Mouse (Mus musculus) lung, postnatal 14 days (tissue): ENCODE data around the gene Serpinc1.
"Not testable (repeated sequence)": the region's sequence is repeated elsewhere in the genome, so short reads cannot be mapped to it uniquely, and the experiment has no call there.

Source experiments
- DNase-seq: peaks from one replicate; pipeline ENCODE4 v3.0.0; 2021

Gene Serpinc1

DNA sequence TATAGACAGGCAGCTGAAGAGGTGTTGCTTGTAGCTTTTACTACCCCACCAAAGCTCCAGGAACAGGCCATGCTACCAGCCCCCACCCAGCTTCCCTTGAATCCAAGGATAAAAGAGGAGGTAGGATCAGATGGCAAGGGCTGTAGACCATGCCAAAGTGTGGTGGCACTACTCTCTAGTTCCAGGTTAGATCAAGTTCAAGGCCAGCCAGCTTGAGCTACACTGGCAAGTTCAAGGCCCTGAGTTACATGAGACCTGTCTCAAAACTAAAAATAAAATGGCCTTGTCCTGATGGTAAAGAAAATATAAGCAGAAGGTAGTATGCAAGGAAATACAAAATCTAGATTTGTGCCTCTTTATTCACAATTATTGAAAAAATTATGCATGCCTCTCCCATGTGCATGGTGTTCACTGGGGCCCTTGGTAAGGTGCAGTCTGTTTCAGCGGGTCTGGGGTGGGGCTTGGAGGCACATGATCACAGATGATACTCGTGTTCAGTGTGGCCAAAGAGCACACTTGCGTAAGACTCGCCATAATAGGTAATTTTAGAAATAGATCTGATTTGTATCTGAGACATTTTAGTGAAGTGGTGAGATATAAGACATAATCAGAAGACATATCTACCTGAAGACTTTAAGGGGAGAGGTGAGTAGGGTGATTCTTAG is at the start of gene Serpinc1:
Serpinc1 (plus strand) TSS at position 515 of the 665 bp plus-strand sequence.
- no peak for DNase-seq

DNA sequence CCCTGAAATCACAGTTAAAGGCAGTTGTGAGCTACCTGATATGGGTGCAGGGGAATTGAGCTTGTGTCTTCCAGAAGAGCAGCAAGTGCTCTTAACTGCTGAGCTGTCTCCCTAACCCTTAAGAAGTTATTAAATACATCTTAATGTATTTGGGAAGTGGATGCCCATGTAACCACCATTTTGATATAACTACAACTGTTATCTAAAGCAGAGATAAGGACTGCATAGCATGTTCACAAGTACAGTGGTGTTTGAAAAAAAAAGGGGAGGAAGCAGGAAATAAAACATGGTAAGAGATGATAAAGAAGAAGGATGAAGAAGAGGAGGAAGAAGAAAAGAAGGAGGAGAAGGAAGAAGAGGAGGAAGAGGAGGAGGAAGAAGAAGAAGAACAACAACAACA is 47.1 kb upstream of the Serpinc1 start:
- no peak for DNase-seq

DNA sequence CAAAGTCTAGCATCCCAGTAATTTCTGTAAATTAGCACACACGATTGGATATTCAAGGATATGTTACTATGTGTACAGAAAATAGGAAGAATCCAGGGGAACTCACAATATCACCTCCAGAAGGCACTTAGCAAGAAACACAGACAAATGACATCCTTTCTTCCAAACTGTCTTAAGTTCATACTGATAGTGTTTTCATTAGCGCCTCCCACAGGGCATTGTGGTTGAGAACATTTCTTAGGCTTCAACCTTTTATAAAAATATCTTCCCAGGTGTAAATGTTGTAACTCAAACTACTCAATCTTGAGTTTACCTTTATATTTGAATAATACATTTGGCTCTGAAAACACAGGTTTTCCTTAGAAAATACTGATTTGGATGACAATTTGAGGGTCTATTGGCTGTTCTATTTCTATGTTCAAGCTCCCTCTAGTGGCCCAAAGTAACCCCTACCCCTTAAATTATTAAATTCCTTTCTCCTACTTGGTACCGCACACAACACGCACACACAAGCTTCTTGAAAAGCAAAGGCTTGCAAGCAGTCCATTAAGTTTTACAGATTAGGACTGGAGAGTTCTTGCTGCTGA is 44.4 kb upstream of the Serpinc1 start:
- peak; percentile 28 for DNase-seq

DNA sequence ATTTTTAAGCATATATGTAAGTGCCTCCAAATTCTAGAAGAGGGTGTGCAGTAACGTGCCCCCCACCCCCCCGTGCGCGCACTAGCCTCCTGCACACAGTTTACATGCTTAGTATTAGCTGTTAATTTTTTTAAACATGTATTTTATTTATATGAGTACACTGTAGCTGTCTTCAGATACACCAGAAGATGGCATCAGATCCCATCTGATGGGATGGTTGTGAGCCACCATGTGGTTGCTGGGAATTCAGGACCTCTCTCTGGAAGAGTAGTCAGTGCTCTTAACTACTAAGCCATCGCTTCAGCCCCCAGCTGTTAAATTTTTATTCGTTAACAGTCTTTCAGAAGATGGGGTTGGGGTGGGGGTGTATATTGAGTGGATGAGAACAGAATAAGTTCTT is 42.8 kb upstream of the Serpinc1 start:
- no peak for DNase-seq

DNA sequence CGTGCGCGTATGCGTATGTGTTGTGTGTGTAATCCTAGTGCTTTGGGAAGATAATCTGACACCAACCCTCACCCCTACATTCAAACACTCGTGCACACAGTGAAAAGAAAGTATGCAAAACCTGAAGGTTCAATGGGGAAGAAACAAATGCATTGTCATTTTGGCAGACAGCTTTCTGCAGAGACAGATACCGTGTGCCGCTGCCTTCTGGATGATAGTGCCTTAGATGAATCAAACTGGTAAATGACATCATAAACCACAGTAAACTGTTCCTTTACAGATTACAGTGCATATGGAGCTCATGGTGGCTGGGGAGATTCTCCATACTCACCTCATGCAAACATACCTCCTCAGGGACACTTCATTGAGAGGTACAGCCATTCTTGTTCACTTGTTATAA is 15.2 kb upstream of the Serpinc1 start:
- DNase-seq, result no peak

DNA sequence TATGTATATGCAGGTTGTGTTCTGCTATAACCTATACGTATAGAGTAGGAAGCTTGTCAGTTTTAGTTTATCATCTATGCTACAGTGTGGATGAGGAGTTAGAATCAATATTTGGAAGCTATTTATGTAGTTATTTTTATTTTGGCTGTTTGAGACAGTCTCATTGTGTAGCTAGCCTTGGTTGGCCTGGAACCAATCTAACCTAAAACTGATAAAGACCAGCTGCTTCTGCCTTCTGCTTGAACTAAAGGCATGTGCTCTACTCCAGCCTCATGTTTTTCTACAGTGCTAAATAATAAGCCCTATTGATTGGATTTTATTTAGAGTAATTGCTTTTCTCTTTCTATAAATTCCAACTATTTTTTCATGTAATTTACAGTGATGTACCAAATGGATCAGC is 11.1 kb upstream of the Serpinc1 start:
- DNase-seq, result no peak

DNA sequence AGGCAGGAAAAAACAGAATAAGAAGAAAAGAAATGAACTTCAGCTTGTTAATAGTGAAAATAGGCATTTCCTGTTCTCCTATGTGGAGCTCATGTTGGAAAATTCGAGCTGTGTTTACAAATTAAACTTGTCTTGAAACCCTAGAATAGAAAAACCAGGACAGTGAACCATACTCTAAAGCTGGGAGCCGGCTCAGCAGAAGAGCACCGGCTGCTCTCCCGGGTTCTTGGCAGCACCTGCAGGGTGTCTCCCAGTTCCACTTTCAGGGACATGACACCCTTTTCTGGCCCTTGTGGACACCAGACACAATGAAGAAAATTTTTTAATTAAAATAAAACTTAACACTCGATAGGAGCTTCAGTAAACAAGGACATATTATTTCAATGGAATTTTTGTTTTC is 9.7 kb upstream of the Serpinc1 start:
- DNase-seq, result no peak

DNA sequence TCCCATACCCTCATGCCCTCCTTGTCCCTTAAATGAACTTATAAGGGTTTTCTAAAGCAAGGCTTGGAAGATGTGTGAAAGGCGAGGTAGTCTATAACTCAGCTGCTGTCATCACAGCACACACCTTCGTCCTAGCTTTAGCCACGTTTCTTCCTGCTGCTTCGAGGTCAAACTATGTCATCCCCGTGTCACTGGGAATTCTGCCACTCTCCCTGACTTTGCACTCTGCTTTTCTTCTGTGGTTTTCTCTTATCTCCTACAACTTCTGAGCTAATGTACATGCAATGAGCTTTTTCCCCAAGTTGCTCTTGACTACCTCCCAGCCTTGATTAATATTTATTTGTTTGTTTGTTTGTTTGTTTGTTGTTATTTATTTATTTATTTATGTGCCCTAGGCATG is 1.6 kb downstream of the Serpinc1 start:
- DNase-seq, result no peak

DNA sequence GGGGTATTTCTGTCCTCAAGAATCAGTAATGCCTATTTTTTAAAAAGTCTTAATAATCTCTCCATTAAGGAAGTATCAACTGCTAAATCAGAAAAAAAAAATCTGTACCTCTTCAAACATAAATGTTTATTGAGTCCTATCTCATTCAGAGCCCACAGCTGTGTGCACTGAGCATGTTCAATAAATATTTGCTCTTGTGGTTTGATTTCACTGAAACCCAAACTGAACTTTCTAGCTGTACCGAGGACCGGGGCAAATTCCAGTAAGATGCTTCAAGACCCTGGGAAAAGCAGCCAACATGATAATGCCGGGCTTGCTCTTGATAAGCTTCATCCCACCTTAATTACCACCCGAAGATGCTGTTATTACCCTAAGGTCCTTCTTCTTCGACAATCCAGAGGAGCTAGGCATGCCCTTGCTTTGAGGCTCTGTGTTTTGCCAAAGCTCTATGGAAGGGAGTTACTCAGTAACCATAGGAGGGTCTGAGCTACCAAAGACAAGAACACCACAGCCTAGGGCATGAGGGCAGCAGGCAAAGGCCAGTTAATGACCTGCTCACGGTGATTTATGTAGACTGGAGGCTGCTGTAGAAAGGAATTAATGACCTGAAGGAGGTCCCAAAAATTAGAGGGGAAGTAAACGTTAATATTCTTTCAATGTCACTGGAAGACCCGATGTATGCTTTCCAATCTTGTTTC is 2.3 kb downstream of the Serpinc1 start:
- DNase-seq, result no peak

DNA sequence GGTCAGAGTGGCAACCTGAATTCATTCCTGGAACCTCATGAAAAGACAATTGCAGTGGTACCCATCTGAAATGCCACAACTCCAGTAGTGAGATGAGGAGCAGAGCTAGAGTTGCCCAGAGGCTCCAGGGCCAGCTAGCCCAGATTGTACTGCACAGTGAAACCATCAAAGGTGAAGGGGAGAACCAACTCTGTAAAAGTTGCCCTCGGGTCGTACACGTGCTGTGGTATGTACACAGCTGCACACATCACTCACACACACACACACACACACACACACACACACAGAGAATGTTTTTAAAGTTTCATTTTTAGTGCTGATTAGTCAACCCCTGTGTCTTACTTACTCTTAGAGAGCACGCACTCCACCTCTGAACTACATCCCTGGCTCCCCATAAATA is 3.0 kb downstream of the Serpinc1 start:
- DNase-seq, result no peak

DNA sequence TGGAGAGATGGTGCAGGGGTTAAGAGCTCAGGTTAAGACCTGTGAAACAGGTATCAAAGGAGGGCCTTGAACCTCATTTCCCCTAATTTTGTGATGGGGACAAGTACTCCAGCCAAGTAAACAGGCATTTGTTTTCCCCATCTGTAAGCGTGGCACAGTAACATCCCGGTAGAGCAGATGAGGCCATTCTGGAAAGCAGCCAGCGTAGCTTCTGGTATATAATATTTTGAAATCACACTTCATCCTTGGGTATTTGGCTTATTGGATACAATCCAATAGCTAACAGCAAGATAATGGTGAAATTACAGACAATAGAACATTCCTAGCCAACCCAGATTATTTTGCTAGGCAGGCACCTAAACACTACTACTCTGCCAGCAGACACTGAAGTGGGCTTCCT is 4.5 kb downstream of the Serpinc1 start:
- DNase-seq, result no peak

DNA sequence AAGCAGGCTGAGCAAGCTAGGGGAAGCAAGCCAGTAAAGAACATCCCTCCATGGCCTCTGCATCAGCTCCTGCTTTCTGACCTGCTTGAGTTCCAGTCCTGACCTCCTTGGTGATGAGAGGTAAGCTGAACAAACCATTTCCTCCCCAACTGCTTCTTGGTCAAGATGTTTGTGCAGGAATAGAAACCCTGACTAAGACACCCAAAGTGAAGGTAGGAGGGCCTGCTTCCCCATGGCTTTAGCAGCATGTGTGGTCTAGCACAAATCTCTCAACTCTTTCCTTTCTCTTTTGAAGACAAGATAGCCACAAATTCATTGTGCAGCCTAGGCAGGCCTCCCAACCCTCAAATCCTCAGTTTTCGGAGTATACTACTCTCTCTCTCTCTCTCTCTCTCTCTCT is 6.3 kb downstream of the Serpinc1 start:
- not testable (repeated sequence) for DNase-seq

DNA sequence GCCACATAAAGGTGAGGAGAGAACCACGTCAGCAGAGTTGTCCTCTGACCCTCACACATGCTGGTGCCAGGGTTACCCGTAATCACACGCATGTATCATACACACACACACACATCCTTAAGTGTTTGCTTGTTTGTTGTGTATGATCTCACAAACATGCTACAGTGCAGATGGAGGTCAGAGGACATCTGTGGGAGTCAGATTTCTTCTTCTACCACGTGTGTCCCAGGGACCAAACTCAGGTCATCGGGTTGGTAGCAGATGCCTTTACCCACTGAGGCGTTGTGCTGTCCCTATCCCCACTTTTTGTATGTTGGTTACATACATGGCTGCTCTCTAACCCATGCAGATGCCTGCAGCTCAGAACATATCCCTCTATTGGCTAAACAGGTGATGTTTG is 7.1 kb downstream of the Serpinc1 start:
- no peak for DNase-seq

DNA sequence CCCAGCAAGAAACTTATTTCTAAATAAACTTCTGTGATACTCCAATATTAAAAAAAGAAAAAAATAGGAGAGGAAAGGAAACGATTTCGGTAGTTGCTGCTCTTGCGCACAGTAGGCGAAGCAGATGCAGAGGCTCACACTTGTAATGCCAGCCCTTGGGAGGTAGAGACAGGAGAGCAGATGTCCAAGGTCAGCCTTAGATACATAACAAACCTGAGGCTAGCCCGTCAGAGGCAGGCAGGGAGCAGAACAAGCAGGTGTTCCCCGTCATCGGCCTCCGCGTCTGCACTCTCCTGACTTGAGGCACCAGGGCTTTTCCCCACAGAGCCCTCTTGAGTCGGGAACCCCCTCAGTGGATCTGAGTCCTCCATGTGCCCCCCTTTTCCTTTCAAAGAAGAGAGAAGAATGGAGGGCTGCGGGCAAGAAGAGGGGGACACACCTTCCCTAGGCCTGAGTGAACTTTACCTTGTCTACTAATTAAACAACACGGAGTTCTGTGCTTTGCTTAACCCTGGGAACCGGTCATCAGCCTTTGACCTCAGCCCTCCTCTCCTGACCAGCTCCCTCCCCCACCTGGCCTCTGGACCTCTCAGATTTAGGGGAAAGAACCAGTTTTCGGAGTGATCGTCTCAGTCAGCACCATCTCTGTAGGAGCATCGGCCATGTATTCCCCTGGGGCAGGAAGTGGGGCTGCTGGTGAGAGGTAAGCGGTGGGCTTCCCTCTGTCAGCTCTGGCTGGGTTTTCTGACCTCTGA is 8.7 kb downstream of the Serpinc1 start:
- no peak for DNase-seq

DNA sequence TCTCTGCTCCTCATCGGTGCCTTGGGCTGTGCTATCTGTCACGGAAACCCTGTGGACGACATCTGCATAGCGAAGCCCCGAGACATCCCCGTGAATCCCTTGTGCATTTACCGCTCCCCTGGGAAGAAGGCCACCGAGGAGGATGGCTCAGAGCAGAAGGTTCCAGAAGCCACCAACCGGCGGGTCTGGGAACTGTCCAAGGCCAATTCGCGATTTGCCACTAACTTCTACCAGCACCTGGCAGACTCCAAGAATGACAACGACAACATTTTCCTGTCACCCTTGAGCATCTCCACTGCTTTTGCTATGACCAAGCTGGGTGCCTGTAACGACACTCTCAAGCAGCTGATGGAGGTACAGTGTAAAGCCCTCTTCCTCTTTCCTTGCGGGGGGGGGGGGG is 11.0 kb downstream of the Serpinc1 start:
- DNase-seq, result no peak

DNA sequence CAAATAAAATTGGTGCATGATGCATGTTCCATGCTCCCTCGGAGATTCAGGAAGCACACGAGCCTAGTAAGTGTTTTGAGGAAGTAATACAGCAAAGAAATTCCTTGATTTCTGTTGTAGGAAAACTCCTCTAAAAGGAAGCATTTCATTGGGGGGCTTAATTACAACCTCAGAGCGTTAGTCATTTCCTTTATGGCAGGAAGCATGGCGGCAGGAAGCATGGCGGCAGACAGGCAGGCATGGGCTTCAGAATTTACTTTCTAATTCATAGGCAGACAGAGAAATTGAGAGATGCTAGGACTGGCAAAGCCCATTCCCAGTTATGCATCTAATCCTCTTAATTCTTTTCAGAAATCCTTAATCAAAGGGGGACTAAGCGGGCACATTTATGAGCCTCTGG is 15.5 kb downstream of the Serpinc1 start:
- DNase-seq, result no peak

DNA sequence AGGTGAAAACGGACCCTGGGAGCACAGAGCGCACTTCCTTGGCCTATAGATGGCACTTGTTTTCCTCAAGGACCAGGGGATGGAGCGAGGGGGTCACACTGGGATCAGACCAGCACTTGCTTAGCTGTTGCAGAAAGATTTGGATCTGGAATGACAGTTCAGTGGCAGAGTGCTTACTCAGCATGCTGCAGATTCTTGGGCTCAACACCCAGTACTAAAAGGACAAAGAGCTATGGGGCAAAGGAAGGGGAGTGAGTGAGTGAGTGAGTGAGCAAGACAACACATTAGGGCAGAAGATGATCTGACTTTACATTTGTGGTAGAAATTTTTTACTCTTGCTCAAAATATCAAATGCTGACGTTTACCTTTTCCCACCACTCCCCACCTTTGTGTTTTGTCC is 26.6 kb downstream of the Serpinc1 start:
- no peak for DNase-seq

DNA sequence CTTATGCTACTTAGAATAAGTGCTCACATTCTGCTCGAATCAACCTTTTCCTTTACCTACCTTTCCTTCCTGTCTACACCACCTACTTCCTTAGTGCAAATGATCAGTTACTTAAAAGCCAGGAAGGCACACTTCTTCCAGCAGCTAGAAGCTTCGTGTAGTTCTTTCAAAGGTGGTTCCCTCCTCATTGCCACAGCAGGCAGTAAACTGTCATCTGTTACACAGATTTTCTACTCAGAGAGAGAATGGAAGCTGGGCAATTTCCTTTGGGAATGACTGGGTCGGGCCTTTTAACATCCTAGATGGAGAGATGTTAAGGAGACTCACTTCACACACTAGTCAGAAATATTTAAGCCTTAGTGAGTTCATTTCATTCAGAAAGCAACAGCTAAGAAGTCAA is 27.1 kb downstream of the Serpinc1 start:
- no peak for DNase-seq

DNA sequence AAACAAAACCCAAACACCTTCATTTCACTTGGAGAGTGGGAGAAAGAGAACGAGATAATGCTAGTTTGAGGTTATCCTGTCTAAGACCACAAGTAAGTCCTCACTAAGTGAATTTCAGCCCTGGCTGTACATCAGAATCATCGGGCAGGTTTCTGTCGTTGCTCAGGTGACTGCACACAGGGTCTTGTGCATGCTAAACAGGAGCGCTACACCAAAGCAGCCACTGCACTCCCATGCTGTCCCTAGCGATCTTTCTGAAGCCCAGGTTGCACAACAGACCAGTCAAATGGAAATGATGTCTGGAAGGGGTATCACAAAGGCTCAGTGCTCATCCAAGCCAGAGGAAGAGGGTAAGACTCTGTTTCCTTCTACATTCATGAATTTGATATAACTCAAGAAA is 28.1 kb downstream of the Serpinc1 start:
- no peak for DNase-seq

DNA sequence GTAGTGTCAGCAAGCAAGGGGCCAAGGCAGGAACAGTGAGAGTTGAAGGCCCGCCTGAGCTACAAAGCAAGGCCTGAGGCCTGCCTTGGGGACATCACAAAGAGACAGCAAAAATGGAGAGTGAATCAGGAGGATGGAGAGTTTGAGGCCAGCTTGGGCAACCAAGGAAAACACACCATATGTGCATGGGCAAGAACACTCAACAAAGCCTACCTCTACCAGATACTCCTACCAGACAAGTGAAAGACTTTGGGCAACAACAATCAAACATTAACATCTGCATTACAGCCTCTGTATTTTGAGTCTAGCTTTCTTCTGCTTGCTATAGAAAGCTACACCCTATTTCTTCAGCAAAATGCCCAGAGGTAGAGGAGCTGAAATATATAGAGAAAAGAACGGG is 29.7 kb downstream of the Serpinc1 start:
- DNase-seq, result no peak

DNA sequence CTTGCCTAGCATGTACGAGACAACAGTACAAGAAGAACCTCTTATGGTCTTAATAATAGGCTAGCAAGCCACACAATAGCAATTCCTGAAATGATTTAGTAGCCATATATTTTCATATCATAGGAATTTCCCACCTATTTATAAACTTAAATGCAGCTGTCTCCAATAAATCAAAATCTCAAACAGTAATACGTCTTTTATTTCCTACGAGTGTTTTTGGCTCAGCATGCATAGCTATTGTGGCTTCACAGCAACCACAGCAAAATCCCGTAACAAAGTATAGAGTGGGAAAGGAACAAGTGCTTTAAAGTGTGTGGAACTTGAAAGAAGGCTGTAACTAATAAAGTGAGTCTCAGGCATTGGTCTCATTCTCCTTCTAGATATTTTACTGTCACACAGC is 32.1 kb downstream of the Serpinc1 start:
- no peak for DNase-seq

DNA sequence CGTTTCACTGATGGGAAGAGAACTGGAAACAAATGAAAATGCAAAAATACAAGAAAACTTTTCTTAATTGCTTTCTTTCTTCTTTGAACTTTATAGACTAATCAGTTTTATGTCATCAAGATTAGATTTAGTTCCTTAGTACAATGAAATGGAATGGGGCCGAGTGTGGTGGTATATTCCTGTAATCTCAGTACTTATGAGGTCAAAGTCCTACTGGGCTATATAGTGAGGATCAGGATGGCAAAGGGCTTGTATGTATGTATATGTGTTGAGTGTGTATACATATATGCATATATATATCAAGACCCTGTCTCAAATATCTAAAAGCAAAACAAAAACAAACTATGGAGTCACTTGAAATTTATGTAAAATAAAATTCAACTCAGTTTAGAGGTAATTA is 38.0 kb downstream of the Serpinc1 start:
- DNase-seq, result no peak

DNA sequence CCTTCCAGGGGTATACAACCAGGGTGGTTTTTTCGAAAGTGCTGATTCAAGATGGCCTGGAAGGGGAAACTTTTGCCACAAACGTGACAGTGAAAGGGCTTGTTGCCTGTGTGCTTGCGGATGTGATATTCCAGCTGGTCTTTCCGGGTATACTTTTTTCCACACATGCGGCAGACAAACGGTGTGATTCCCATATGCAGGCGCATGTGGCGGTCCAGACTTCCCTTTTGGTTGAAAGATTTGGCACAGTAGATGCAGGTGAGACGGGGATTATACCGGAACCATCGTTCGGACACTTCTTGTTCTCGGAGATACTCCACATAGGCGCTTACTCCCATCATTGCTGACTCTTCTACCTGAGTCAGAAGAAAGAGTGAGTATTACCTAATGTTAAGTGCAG is 41.7 kb downstream of the Serpinc1 start:
- DNase-seq, result no peak
